Mouse (Mus musculus): ENCODE results near the gene Nufip2.
"Not testable (repeated sequence)": the region's sequence is repeated elsewhere in the genome, so short reads cannot be mapped to it uniquely, and the experiment has no call there.

Nufip2 gene

GRCm38 (mm10) chr11:77713736-77714135, 27.8 kb downstream of the Nufip2 start:
- DNase-seq (ENCODE audit: low read depth), result no peak

DNA sequence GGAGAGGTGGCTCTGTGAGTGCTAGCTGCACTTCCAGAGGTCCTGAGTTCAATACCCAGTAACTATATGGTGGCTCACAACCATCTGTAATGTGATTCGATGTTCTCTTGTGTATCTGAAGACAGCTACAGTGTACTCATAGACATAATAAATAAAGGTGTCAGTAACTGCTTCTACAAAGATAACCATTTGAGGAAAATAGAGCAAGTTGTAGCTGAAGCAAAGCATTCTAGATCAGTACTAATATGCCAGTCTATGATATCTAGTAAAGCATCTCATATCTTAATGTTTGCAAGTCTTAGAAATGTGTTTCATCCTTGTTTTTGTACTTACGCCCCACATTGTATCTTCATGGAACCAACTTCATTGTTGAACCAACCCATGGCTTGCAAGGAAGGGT, 33.1 kb downstream of the Nufip2 start:
- DNase-seq (ENCODE audit: low read depth), result no peak

- DNase-seq (ENCODE audit: low read depth), result no peak
Observed at GRCm38 (mm10) chr11:77721389-77721788, 35.4 kb downstream of the Nufip2 start.

GRCm38 (mm10) chr11:77724766-77725165, 38.8 kb downstream of the Nufip2 start:
- no peak for DNase-seq (ENCODE audit: low read depth)

GRCm38 (mm10) chr11:77725183-77725582, 39.2 kb downstream of the Nufip2 start, which contains the start of gene Cryba1:
Gene Cryba1, minus strand, starts transcription at chr11:77725283.
- no peak for DNase-seq (ENCODE audit: low read depth)

DNA sequence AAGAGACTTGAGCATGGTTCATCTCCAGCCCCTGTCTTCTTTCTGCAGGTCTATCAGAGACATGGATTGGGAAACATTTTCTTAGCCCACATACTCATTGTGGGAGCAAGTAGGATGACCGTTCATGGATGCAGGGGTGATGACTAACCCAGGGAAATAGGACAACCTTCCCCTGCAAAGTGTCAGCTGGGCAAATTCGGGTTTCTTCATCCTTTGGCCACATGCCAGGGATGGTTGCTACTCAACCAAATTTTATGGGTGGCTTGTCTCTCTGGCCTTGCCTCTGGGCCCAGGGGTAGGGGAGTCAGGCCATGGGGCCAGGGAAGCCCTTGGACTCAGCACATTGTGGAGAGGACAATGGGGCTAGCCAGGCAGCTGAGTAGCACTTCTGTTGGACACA, 42.6 kb downstream of the Nufip2 start:
- peak; percentile 72 for DNase-seq (ENCODE audit: low read depth)

GRCm38 (mm10) chr11:77737289-77737688, 51.3 kb downstream of the Nufip2 start:
- peak; percentile 94 for DNase-seq (ENCODE audit: low read depth)

DNA sequence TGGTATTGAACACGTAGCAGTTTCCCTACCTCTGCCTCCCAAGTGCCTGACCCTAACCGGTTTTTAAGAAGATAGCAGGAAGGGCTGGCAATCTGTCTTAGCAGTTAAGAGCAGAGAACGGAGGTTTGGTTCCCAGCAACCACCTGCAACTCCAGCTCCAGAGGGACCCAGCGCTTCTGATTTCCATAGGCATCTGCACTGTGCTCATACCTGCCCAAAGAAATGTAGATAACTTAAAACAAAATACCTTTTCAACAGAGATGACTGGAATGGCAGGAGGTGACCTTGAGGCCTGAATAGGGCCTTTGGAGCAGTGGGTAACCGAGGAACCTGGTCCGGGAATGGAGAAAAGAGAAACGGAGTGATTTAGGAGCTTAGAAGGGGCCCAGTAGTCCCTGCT, 52.6 kb downstream of the Nufip2 start:
- DNase-seq (ENCODE audit: low read depth), result no peak

GRCm38 (mm10) chr11:77743966-77744365, 58.0 kb downstream of the Nufip2 start:
- no peak for DNase-seq (ENCODE audit: low read depth)

GRCm38 (mm10) chr11:77746652-77747051, 60.7 kb downstream of the Nufip2 start:
- no peak for DNase-seq (ENCODE audit: low read depth)

GRCm38 (mm10) chr11:77747103-77747502, 61.1 kb downstream of the Nufip2 start:
- not testable (repeated sequence) for DNase-seq (ENCODE audit: low read depth)

- no peak for DNase-seq (ENCODE audit: low read depth)
Observed at GRCm38 (mm10) chr11:77748996-77749395, 63.0 kb downstream of the Nufip2 start.

DNA sequence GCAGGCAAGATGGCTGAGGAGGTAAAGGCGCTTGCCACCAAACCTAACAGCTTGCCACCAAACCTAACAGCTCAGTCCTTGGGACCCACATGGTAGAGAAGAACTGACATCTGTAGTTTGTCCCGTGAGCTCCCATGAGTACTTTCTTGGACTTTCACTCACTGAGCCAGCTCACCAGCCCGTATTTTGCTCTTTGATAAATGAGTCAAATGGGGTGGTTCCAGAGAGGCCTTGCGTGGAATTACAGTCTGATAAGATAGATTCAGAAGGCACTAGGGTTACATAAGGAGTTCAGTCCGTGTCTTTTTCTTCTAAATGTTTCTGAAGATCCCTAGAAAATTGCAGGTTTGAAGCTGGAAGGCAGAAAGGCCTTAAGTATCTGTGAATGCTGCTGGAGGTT, 66.6 kb downstream of the Nufip2 start:
- DNase-seq (ENCODE audit: low read depth), result no peak

DNA sequence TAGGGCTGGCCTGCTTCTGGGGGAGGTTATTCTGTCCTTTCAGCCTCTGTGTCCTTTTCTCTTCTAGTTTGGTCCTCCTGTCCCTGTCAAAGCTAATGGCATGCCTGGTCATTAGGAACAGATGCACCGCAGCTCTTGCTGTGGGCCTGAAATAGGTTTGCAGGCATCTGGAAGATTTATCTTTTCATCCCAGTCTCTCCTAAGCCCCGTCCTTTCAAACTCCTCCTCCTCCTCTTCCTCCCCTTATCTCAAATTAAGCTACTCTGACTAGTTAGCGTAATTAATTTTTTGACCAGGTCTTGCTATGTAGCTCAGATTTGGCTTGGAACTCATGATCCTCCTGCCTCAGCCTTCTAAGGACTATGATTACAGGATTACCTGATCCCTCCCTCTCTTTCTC, 67.5 kb downstream of the Nufip2 start:
- no peak for DNase-seq (ENCODE audit: low read depth)

- DNase-seq (ENCODE audit: low read depth), result no peak
Observed at GRCm38 (mm10) chr11:77760031-77760430, 74.1 kb downstream of the Nufip2 start.

- peak; percentile 96 for DNase-seq (ENCODE audit: low read depth)
Observed at GRCm38 (mm10) chr11:77762783-77763672, 77.1 kb downstream of the Nufip2 start, which contains the start of gene Myo18a. Gene Myo18a, plus strand, starts transcription at chr11:77763246.

DNA sequence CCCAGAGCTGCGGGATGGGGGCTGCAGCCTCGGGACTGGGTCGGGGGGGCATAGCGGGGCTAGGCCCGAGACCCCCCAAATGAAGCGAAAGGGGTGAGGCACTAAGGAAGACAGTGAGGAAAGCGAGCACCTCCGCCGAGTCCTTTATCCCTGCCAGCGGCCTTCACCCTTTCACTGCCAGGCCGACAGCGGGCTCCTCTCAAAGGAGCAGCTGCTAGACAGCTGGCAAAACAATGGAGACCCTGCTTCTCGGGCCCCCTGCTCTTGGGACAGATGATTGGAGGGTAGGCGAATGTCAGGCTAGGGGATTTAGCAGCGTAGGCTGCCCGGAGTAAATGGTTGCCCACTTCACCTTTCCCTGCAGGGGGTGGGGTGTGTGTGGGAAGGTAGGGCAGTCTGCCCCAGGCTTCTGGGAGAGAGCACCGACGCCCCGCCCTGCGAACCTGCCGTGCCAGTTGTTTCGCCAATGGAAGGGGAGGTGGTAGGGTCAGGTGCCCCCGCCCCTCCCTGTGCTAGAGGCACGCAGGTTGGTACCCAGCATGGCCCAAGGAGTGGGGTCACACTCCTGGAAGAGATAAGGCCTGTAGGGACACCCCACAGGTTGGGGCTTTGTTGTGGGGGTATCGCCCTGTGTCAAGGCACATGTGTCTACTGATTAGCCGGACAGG, 77.9 kb downstream of the Nufip2 start:
- DNase-seq (ENCODE audit: low read depth), result peak; percentile 42

GRCm38 (mm10) chr11:77764694-77765458, 78.9 kb downstream of the Nufip2 start:
- DNase-seq (ENCODE audit: low read depth), result no peak

DNA sequence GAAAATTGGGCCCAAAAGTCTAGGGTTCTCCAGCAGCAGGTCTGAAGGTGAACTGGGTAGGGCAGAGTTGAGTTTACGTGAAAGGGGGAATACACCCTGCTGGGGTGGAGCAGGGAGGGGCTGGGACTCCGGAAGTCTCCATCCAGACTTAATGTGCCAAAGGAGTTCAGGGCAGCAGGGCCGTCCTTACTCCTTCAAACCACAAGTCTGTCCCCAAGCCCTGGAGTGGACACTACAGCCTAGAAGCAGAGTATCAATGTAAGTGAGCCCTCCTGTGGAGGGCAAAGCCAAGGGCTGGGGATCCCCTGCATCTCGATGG, 79.5 kb downstream of the Nufip2 start:
- DNase-seq (ENCODE audit: low read depth), result no peak

DNA sequence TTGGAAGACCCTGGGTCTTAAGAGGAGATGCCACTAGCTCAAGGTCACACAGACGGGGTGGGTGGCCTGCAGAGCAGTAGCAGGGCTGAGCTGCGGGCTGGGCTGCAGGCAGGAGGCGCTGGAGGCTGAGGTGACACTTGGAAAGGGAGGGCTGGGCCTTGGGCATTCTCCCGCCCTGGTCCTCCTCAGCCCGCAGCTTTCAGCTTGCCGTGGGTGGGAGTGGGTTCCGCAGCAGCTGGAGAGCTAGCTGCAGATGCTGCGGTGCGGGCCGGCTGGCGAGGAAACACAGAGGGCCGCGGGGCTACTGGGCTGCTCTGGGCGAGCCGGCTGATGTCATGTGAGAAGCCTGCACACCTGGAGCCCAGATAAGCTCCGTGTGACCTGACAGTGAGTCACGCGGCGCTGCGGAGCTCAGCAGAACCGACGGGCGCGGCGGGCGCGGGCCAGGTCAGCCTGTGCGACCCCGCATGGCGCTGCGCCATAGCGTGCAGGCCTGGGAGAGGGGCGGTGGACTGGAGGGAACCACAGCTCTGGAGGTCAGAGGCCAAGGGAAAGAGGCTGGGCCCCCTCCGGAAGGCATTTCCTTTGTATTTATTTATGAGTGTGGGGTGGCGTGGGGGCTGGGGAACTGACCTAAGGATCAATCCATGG, 80.5 kb downstream of the Nufip2 start:
- no peak for DNase-seq (ENCODE audit: low read depth)

- DNase-seq (ENCODE audit: low read depth), result no peak
Observed at GRCm38 (mm10) chr11:77769496-77769895, 83.5 kb downstream of the Nufip2 start.

- DNase-seq (ENCODE audit: low read depth), result no peak
Observed at GRCm38 (mm10) chr11:77770346-77770745, 84.4 kb downstream of the Nufip2 start.
